Mouse (Mus musculus) neutrophil, adult 5-6 weeks (primary cell): ENCODE measurements around the gene Nemf. TPM values are rescaled to one million over a fixed set of nuclear protein-coding genes. Genes with fewer than 3 reads are reported as not detected.

Experiments
- ATAC-seq: fragments of 151-379, 151-347 bp; 2 replicates; pipeline ENCODE4 v1.8.0; 2017; ENCODE audit warnings: mild to moderate bottlenecking, moderate TSS enrichment; ENCODE audit not compliant: insufficient number of reproducible peaks, poor library complexity, low FRiP score, severe bottlenecking; ENCODE audit errors: extremely low read depth
- total RNA-seq: library from RNA; stranded (forward); fragments of 200-1000 nt; gene quantifications from 2 replicates; pipeline ENCODE4 v1.2.3, GENCODE M21; 2017

Nemf gene
- total RNA-seq, 1 experiment from 2014 or later: 159 TPM

DNA sequence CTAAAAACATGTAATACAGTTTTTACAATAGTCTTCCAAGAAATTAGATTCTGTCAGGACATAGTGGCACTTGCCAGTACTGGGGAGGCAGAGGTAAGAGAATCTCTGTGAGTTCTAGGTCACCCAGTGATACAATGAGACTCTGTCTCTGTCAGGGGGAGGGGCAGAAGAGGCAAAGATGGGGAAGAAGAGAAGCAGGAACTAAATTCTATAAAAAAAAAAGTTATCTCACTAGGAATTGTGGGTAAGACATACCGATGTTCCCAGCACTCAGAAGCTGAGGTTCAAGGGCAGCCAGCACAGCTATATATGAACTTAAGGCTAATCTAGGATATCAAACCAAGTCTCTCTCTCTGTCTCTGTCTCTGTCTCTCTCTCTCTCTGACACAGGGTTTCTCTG lies 24.8 kb downstream of the Nemf start:
- ATAC-seq: no peak

GRCm38 (mm10) chr12:69331187-69331586 lies 25.8 kb downstream of the Nemf start:
- ATAC-seq: peak; percentile 69; the same call in 1 of the 2 replicates

GRCm38 (mm10) chr12:69318431-69318830 lies 38.5 kb downstream of the Nemf start:
- no peak for ATAC-seq

DNA sequence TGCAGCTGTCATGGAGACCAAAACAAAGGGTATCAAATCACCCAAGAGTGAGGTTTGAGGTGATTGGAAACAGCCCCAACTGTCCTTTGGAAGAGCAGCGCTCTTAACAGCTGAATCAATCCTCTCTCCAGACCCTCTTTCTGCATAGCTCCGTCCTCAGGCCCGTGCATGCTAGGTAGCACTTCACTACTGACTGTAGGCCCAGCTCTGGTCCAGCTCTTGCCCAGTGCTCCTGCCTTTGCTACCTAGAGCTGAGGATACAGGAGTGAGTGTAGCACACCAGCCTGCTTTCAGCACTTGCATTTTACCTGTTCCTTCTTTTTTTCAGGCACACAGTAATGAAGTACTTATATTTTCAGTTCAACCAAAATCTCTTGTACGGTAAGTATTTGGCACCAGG lies 47.3 kb downstream of the Nemf start:
- ATAC-seq: no peak

DNA sequence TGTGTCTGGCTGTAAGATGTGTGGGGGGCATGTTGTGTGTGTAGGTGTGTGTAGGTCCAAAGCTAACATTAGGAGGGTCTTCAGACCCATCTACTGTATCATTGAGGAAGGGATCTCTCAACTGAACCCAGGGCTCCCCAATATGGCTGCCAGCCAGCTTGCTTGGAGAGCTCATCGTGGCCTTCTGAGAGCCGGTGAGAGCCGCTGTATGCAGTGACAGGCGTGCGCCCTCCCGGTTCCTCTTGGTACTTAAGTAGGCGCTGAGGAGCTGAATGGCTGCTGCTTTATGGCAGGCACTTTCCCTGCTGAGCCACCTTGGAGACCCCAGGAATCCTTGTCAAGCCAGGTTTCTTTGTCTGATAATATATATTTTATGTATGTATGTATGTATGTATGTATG lies 50.6 kb downstream of the Nemf start:
- no peak for ATAC-seq

DNA sequence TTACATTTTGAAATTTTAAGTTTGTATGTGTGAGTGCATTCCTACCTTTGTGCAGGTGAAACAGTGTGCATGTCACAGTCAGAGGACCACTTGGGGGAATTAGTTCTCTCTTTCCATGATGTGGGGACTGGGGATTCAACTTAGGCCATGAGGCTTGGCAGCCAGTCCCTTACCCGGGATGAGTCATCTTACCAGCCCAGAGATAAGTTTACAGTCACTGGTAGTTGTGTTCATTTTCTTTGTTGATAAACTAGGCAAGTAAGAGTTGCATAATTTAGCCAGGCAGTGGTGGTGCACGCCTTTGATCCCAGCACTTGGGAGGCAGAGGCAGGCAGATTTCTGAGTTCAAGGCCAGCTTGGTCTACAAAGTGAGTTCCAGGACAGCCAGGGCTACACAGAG lies 52.9 kb downstream of the Nemf start:
- no peak for ATAC-seq

DNA sequence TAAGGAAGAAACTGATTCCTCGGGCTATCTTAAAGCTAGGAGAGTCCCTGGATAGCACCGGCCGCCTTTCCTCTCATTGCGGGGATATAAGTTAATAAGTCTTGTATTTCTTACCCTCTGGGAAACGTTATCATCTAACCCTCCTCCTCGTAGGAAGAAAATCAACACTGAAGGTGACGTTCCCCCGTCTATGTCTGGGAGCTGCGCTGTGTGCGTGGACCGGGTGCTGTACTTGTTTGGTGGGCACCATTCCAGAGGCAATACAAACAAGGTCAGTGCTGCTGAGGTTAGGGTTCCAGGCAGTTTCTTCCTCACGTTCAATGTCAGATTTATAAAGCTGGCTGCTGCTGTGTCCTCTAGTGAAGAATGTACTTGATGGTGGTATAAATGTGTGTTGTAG lies 54.8 kb downstream of the Nemf start:
- no peak for ATAC-seq

DNA sequence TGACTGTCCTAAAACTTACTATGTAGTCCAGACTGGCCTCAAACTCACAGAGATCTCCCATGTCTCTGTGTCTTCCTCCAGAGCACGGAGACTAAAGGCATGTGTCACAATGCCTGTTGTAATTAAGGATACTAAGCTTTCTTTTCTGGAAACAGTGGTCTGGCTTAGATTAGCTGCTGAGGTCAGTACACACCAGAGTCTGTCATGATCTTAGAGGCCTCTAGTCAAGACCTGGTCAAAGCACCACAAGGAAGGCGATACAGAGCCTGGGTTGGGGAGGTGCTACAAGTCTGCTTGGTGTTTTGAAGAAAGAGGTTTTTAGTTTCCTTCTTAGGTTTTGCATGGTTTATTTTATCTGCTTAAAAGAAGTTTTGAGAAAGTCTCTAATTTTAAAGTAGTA lies 56.6 kb downstream of the Nemf start:
- ATAC-seq: no peak

DNA sequence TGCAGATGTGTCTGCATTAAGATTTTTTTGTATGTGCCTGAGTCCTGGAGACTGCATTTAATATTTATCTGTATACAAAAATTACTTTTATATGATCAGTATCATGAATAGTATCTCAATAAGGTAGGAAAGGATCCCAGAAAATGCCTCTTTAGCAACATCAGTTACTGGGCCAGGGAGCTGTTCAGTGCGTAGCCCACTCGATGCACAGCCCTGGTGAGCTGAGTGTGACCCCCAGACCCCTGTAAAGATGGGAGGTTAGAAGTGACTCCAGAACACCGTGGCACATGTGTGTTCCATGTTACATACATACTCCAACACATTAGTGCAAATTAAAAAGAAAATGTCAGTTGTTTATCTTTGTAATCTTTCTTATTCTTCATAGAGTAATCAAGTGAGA lies 57.1 kb downstream of the Nemf start:
- ATAC-seq: no peak

GRCm38 (mm10) chr12:69299231-69299630 lies 57.7 kb downstream of the Nemf start:
- ATAC-seq: no peak

DNA sequence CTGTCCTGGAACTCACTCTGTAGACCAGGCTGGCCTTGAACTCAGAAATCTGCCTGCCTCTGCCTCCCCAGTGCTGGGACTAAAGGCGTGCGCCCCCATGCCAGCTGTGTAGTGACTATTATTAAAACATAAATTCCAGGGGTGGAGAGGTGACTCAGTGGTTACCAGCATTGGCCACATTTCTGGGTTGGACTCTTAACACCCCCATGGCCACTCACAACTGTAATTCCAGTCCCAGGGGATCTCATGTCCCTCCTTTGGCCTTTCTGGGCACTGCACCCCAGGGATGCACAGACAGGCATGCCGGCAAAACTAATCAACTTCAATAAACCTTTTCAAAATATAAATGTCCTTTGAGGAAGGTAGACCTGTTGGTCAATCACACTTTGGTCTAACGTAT lies 58.7 kb downstream of the Nemf start:
- no peak for ATAC-seq

GRCm38 (mm10) chr12:69297411-69298150 lies 59.4 kb downstream of the Nemf start:
- no peak for ATAC-seq

- ATAC-seq: peak; percentile 58
Measured at GRCm38 (mm10) chr12:69296511-69297410, 60.2 kb downstream of the Nemf start, which contains the start of gene Klhdc2. Klhdc2 (plus strand) TSS chr12:69296681.

DNA sequence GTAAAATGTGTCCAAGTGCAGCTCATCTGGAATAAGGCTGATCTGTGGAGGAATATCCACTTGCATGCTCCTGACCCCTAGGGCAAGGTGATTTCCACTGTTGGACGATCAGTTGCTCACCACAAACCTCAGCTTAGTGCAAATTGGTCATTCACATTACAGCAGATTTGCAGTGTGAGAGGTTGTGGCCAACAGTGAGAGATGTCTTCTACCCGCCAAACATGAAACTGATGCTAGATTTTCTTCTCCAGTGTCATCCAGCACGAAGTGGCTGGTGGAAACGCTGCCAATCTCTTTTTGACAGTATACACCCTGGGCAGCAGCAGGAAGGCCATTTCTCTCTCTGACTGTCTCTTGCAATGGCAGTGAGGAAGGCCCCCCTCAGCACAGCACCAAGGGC lies 61.3 kb downstream of the Nemf start:
- no peak for ATAC-seq

- ATAC-seq: no peak
Measured at GRCm38 (mm10) chr12:69294936-69295335, 62.0 kb downstream of the Nemf start.

- no peak for ATAC-seq
Measured at GRCm38 (mm10) chr12:69293815-69294214, 63.1 kb downstream of the Nemf start.

- no peak for ATAC-seq
Measured at GRCm38 (mm10) chr12:69292401-69292800, 64.6 kb downstream of the Nemf start.

DNA sequence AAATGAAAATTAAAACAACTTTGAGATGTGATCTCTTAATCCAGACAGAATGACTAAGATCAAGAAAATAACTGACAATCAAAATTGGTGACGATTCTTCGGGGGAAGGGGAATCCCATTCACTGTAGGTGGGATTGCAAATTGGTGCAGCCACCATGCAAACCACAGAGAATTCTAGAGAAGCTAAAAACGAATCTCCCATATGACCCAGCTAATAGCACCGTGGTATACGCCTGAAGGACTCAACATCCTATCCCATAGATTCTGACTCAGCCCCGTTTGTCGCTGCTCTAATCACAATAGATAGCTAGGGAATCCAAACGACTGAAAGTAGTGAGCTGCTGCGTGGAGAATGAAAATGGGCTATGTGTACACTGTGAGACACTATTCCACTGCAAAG lies 68.3 kb downstream of the Nemf start:
- ATAC-seq: no peak

DNA sequence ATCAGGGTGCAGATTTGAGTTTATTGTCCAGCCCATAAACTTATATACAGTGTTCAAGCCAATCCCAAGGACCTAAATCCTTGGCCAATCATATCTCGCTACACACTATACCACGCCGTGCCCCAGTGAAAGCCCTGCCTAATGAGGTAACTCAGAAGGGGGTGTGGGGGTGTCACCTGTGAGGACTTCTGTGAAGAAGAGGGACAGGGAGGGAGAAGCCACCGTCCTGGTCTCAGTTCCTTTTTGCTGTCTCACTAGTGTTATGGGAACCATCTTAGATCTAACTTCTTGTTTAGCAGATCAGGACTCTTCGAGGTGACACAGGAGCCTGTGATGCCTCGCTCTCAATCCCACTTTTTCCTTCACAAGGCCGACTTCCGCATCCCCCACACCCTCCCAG lies 69.4 kb downstream of the Nemf start:
- no peak for ATAC-seq

- no peak for ATAC-seq
Measured at GRCm38 (mm10) chr12:69283146-69283545, 73.8 kb downstream of the Nemf start.
